Mouse (Mus musculus) G1E (cell line): ENCODE data around the gene Tdrd7.

ENCODE experiments used
- CTCF ChIP-seq: IDR thresholded peaks from 2 replicates; pipeline ENCODE4 v1.5.1; 2012; ENCODE audit warnings: low read depth, low read length, inconsistent platforms, mixed read lengths
- GATA1 ChIP-seq: IDR thresholded peaks from 2 replicates; pipeline ENCODE4 v1.6.1; 2012; ENCODE audit warnings: borderline replicate concordance, low read length, inconsistent platforms, mixed read lengths
- GATA2 ChIP-seq: IDR thresholded peaks from 2 replicates; pipeline ENCODE4 v1.6.1; 2012; ENCODE audit warnings: low read depth, low read length, inconsistent platforms, borderline replicate concordance
- POLR2AphosphoS5 ChIP-seq: IDR thresholded peaks from 2 replicates; pipeline ENCODE4 v1.6.1; 2012; ENCODE audit warnings: low read depth, low read length, inconsistent platforms; ENCODE audit not compliant: insufficient replicate concordance

DNA sequence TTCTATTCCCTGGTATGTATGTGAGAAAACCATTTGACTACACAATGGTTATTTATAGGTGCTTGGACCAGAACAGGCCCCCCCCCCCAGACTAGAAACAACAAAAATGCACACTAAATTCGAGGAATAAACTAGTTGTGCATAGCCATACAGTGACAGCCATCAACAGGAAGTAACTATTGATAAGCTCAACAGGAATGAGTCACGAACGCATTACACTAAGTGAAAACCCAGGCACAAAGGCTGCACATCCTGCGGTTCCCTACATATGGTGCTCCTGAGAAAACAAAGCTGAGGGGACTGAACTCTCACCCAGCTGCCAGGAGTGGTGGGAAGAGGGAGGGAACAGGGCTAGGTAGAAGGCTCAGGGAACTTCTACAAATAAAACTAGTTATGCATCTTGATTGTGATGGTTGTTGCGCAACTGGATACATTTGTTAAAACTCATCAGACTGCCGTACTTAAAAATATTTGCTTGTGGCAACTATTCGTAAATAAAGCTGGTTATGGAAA is 5.0 kb downstream of the Tdrd7 start:
- no peak for TF ChIP-seq CTCF
- no peak for TF ChIP-seq GATA1
- no peak for TF ChIP-seq POLR2AphosphoS5
- TF ChIP-seq GATA2: no peak
